Mouse (Mus musculus) lung, postnatal 25 days (tissue): ENCODE measurements around the gene Qser1.
A peak's percentile ranks its signal among the peaks of the same experiment; 100 is the strongest.
"Not testable (repeated sequence)": the region's sequence is repeated elsewhere in the genome, so short reads cannot be mapped to it uniquely, and the experiment has no call there.

Source experiments
- DNase-seq: peaks from one replicate; pipeline ENCODE4 v3.0.0; 2022; ENCODE audit warnings: low spot score

Qser1 gene

GRCm38 (mm10) chr2:104816371-104816827 is at the start of gene Qser1:
TSS of gene Qser1 (minus strand) at chr2:104816760.
- DNase-seq, result no peak

GRCm38 (mm10) chr2:104864176-104864860 is 47.8 kb upstream of the Qser1 start:
- DNase-seq, result no peak

- DNase-seq, result no peak
These were observed 43.9 kb upstream of the Qser1 start for GRCm38 (mm10) chr2:104860426-104860825.

- DNase-seq, result no peak
These were observed 42.5 kb upstream of the Qser1 start for GRCm38 (mm10) chr2:104859060-104859459.

GRCm38 (mm10) chr2:104858083-104858482 is 41.5 kb upstream of the Qser1 start:
- not testable (repeated sequence) for DNase-seq

GRCm38 (mm10) chr2:104856218-104856617 is 39.7 kb upstream of the Qser1 start:
- DNase-seq, result no peak

- no peak for DNase-seq
These were observed 39.2 kb upstream of the Qser1 start for GRCm38 (mm10) chr2:104855732-104856131.

- no peak for DNase-seq
These were observed 38.3 kb upstream of the Qser1 start for GRCm38 (mm10) chr2:104854836-104855235.

- DNase-seq, result no peak
These were observed 36.0 kb upstream of the Qser1 start for GRCm38 (mm10) chr2:104852546-104852945.

- no peak for DNase-seq
These were observed 35.1 kb upstream of the Qser1 start for GRCm38 (mm10) chr2:104851686-104852085.

- DNase-seq, result no peak
These were observed 33.4 kb upstream of the Qser1 start for GRCm38 (mm10) chr2:104849991-104850359.

GRCm38 (mm10) chr2:104849276-104849990 is 32.9 kb upstream of the Qser1 start, which contains the start of gene Prrg4:
TSS of gene Prrg4 (minus strand) at chr2:104849876.
- peak; percentile 56 for DNase-seq

- no peak for DNase-seq
These were observed 31.9 kb upstream of the Qser1 start for GRCm38 (mm10) chr2:104848235-104849161.

GRCm38 (mm10) chr2:104847645-104848044 is 31.1 kb upstream of the Qser1 start:
- no peak for DNase-seq

- DNase-seq, result no peak
These were observed 30.3 kb upstream of the Qser1 start for GRCm38 (mm10) chr2:104846638-104847414.

GRCm38 (mm10) chr2:104842559-104842958 is 26.0 kb upstream of the Qser1 start:
- DNase-seq, result no peak

- DNase-seq, result no peak
These were observed 25.2 kb upstream of the Qser1 start for GRCm38 (mm10) chr2:104841736-104842135.

- no peak for DNase-seq
These were observed 24.4 kb upstream of the Qser1 start for GRCm38 (mm10) chr2:104840974-104841373.

- DNase-seq, result no peak
These were observed 15.9 kb upstream of the Qser1 start for GRCm38 (mm10) chr2:104832486-104832885.

- DNase-seq, result no peak
These were observed 9.6 kb upstream of the Qser1 start for GRCm38 (mm10) chr2:104826191-104826590.

- DNase-seq, result not testable (repeated sequence)
These were observed 2.2 kb upstream of the Qser1 start for GRCm38 (mm10) chr2:104818763-104819162.
